Mouse (Mus musculus): ENCODE data around the gene Evx2.

DNA sequence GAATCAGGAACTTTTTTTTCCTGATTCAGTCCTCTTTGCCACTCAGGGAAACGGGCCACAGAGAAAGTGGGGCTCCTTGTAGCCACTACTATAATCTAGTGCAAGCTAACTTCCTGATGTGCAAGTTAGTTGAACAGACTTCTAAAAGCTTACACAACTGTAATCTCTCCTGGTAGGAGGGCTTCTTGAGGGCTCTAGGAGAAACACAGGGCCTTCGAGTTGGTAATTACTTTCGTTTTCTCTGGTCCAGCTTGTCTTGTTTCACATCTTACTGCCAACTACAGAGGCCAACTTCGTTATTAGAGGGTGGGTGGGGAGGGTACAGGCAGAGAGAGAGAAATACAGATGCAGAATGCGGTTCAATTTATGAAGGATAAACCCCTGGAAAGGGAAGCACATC, 12.5 kb upstream of the Evx2 start:
- no peak for TF ChIP-seq TAL1 (IDR thresholded peaks at IDR 0.05; ENCODE audit: low read length)
- TF ChIP-seq GATA1 (IDR thresholded peaks at IDR 0.05; ENCODE audit: low read length): no peak
